Mouse (Mus musculus) macrophage (primary cell): Measurements from ENCODE around the gene Ehhadh. TPM values are rescaled to one million over a fixed set of nuclear protein-coding genes. Genes with fewer than 3 reads are reported as not detected.

Experiments
- H3K27ac ChIP-seq: fragments of 350-480 bp; formaldehyde crosslinking; 2 replicates; pipeline ENCODE4 v1.9.0; 2021
- H3K36me3 ChIP-seq: fragments of 350-480 bp; formaldehyde crosslinking; 2 replicates; pipeline ENCODE4 v1.9.0; 2021; ENCODE audit errors: inconsistent target
- H3K4me3 ChIP-seq: fragments of 350-480 bp; formaldehyde crosslinking; 2 replicates; pipeline ENCODE4 v1.9.0; 2021; ENCODE audit errors: inconsistent target
- H3K79me2 ChIP-seq: fragments of 350-480 bp; formaldehyde crosslinking; 2 replicates; pipeline ENCODE4 v1.9.0; 2021; ENCODE audit errors: inconsistent target
- WGBS: methylation state at CpG from one replicate; pipeline ENCODE4 v1.1.7; 2026; ENCODE audit warnings: inconsistent platforms; ENCODE audit not compliant: missing documents; 5-methylcytosine and 5-hydroxymethylcytosine counted together
- polyA plus RNA-seq: library from polyadenylated mRNA; stranded (reverse); fragments of 250-400 nt; gene quantifications from 3 replicates; pipeline ENCODE4 v1.2.4, GENCODE M21; 2018; ENCODE audit warnings: inconsistent platforms
- total RNA-seq, 78 experiments: library from RNA; depleted of rRNA; stranded (reverse); fragments of 250-400 nt; gene quantifications; 1 replicate in 9 of 78; 2 replicates in 24 of 78; 3 replicates in 43 of 78; 4 replicates in 2 of 78; pipeline ENCODE4 v1.2.4; 2018; ENCODE audit warnings: inconsistent platforms in 56 of 78

The Ehhadh gene
- total RNA-seq (2018; cell fraction: chromatin; rRNA removed): 1 to 10 TPM in 1 of 26 experiments, under 1 TPM in 15, not detected in 10; 0.29 to 1.4 (median 0.53) TPM
- 1 to 10 TPM in 2 of 26 experiments, under 1 TPM in 24; 0.24 to 1.1 (median 0.60) TPM for total RNA-seq (2018; cell fraction: cytosol; rRNA removed)
- 1 to 10 TPM in 1 of 26 experiments, under 1 TPM in 20, not detected in 5; 0.17 to 1.1 (median 0.50) TPM for total RNA-seq (2018; cell fraction: nucleus; rRNA removed)
- 0.49 to 1.1 TPM (median 0.95 TPM) in 3 replicates for polyA plus RNA-seq

DNA sequence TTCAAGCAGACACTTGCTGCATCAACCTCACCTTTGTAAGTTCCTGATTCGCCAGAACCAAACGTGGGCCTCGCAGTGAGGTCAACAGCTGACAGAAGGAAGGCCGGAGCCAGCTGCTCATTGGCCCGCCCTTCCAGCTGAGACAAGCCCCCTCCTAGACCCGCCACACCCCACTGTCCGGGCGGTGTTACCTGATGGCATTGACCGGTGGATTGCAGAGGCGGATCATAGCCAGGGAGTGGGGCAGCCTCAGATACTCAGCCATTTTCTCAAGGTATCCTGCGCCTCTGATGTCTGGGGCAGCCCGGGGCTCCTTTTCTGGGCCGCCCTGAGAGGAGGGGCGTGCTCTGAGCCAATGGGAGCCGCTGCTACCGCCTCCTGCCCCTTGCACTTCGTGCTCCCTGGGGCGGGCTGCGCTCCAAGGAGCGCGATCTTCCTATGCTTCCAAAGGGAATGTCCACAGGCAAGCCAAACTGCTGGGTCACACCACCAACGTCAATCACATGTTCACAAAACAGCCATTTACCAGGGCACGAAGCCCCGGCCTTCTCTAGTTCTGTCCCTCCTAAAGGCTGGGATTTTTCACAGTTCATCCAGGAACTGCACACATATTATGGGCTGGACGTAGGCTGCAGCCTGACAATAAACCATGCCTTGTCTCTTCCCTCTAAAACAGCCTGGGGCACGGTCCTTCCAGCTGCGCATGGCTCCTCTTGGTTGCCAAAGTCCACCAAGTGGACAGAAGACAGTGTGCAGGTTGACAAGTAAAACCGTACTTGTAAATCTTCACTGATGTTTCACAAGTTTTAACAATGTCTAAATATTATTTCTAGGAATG is at the start of gene Ehhadh:
Gene Ehhadh, minus strand, starts transcription at position 292 of the 838 bp plus-strand sequence.
- H3K36me3 ChIP-seq: no peaks in the 10 kb centered on the region
- 21% methylated on average over 28 of the region's 28 CpGs for WGBS

DNA sequence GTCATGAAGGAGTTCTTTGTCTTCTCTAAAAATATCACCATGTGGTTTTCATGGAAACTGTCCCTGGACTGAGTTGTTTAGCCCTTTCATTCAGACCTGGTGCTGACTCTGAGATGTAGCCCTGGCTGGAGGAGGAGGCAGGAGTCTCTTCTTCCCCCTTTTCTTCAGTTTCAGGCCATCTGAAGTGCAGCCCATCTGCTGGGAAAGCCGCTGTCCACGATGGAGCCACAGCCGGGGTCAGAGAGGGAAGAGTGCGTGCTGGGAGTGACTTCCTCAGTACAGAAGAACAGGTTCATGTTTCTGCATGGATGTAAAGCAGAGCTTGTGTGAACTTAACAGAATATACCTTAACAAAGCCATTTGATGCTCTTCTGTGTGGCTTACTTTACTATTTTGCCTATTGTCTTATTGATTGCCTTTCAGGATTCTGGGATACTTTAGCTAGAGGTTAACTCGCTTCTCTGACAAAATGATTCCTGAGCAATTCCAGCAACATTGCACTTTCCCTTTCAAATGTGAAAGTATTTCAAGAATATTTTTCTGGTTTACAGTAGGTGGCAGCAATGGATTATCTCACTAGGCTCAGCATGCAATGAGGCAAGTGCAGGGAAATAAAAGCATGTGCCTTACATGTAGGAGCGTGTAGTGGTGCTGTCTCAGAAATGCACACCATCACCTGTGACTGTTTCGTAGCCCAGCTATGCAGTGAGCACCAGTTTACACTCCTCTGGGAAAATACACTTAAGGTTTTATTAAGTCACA is 48.9 kb upstream of the Ehhadh start:
- Histone ChIP-seq H3K36me3 (no peaks in the 10 kb centered on the region), H3K79me2 (no peaks in the 10 kb centered on the region), H3K27ac (no peak overlapping the region), H3K4me3 (no peak overlapping the region)
- WGBS: 17% methylated on average over 7 of the region's 7 CpGs

More for the DNA sequence above, at the start of gene Ehhadh:
- Histone ChIP-seq H3K79me2 (no peaks in the 10 kb centered on the region), H3K4me3 (peak within 1 kb of the TSS; percentile 20), H3K27ac (no peak within 1 kb of the TSS)

DNA sequence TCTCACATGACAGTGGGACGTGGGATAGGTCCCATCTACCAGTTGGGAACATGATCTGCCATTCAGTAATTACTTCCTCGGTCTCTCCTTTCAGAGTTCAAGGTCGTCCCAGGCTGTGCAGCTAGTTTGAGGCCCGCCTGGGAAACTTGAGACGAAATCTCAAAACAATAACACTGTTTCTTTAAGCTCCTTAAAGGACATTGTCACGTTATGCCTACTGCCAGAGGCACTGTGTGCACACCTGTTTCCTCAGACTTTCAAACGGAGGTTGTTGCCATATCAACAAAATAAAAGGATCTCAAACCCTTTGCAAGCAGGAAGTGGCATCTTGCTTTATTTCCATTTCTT is 48.0 kb upstream of the Ehhadh start:
- Histone ChIP-seq H3K27ac (no peak overlapping the region), H3K79me2 (no peaks in the 10 kb centered on the region), H3K4me3 (no peak overlapping the region), H3K36me3 (no peaks in the 10 kb centered on the region)
- WGBS: 57% methylated on average over 7 of the region's 7 CpGs

DNA sequence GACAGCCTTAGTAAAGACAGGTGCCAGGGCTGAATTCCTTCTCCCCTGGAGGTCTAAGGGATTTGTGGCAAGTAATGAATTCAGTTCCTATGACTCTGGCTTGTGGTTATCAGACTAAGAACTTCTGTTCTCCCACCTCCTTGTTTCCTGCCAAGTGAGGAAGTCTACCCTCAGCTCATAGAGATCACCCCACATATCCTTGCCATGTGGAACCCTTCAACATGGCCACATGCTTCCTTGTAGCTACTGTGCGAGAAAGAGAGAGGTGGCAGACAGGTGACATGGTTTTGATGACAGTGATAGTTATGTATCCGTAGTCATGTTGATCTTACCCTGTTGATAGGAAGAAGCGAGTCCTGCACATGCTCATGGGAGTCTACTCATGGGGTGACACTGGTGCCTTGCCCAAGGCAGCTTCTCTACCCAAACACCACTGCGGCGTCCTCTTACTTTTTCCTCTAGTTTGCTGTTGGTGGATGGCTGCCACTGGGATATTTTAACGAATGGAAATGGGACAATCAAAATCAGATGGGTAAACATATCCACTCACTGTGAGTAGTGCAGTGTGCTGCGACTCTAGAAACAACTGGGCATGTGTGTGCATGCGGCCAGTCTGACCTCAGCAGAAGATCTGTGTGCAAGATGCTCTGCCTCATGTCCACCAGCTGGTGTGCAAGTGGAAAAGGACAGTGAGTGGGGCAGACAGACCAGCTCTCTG is 47.4 kb upstream of the Ehhadh start:
- H3K27ac ChIP-seq: no peak overlapping the region
- H3K36me3 ChIP-seq: no peaks in the 10 kb centered on the region
- H3K79me2 ChIP-seq: no peaks in the 10 kb centered on the region
- 79% methylated on average over 8 of the region's 8 CpGs for WGBS
- no peak overlapping the region for H3K4me3 ChIP-seq

DNA sequence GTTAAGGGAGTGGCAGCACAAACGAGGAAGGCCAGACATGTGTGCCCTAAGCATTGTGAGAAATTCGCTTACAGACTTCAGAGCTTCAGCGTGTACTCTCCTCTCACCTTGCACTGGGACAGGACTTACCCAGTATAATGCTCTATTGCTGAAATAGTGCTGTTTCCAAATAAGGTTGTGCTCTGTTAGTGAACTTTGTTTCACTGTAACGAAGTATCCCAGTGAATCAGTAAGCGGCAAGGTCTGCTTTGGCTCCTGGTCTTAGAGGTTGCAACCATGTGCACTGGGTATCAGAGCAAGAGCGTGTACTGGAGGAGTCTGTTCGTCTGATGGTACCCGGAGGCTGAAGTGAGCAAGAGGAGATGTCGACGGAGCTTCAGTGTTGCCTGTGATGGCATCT is 46.4 kb upstream of the Ehhadh start:
- 88% methylated on average over 10 of the region's 10 CpGs for WGBS
- Histone ChIP-seq H3K79me2 (no peaks in the 10 kb centered on the region), H3K27ac (no peak overlapping the region), H3K4me3 (no peak overlapping the region), H3K36me3 (no peaks in the 10 kb centered on the region)

DNA sequence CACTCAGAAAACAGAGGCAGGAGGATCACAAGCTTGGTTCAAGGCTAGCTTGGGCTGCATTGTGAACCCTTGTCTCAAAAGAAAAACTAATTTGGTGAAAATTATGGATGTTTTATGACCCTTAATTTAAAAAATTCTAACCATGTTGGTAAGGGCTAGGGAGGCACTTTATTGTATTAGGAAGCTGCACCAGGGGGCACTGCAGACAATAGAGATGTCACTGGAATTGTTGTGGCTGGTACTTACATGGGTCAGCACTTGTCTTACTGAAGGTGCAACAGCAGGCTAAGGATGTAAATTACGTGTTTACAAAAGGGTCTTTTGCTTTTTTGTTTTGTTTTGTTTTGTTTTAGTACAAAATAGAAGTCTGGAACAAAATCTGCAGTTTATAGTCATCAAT is 45.9 kb upstream of the Ehhadh start:
- Histone ChIP-seq H3K4me3 (no peak overlapping the region), H3K27ac (no peak overlapping the region), H3K36me3 (no peaks in the 10 kb centered on the region), H3K79me2 (no peaks in the 10 kb centered on the region)
- WGBS: 94% methylated on average over 1 of the region's 1 CpGs

DNA sequence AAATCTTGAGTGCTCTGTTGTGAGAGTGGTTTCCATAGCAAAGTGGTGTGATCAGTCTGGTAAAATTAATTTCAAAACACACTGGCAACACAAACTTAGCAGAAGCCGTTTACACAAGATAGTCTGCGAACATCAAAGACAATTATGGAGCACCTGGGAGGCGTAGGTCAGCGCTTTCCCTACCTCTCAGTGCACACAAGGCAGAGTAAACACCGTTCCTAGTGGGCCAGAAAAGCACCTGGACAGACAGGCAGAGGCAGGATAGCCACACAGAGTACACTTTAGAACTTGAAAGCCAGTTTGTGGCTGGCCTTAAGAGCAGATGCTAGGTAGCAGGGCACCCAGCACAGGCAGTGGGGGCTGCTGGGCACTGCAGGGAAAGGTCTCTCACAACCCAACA is 44.2 kb upstream of the Ehhadh start:
- WGBS: 92% methylated on average over 5 of the region's 5 CpGs
- H3K79me2 ChIP-seq: no peaks in the 10 kb centered on the region
- no peak overlapping the region for H3K4me3 ChIP-seq
- H3K27ac ChIP-seq: no peak overlapping the region
- no peaks in the 10 kb centered on the region for H3K36me3 ChIP-seq

DNA sequence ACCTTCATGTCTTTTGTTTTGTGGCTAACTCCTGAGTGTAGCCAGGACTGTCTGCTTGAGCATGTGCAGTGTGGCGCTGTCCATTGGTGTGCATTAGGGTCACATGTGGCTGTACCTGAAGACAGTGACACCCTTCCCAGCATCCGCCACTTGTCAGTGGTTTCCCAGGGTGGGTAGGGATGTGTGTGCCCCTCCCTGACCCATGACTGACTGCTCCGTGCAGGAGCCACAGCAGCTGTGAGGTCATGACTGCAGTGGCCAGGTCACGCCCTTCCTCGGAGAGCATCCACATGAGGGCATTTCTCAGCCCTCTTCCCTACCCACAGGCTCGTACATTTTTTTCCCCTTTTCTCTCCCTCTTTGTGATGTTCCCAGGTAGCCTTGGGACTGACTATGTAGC is 43.2 kb upstream of the Ehhadh start:
- 88% methylated on average over 6 of the region's 6 CpGs for WGBS
- no peak overlapping the region for H3K27ac ChIP-seq
- H3K36me3 ChIP-seq: no peaks in the 10 kb centered on the region
- H3K4me3 ChIP-seq: no peak overlapping the region
- no peaks in the 10 kb centered on the region for H3K79me2 ChIP-seq

DNA sequence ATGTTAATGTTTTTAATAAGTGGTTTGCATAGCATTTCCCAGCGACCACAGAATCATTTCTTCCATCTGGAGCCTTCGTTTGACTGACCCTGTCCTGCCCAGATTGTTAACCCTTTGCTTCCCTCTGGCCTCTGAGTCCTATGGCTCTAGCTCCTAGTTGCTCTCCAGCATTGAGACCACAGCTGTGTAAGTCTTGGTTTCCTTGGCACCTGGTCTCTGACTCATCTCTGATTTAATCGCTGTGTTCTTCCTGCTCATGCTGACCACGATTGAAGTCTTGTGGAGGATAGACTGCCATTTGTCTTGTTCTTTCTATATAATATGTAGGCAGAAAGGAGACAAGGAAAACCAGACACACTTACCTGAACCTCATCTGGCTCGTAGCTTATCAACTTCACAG is 42.1 kb upstream of the Ehhadh start:
- no peak overlapping the region for H3K4me3 ChIP-seq
- WGBS: 15% methylated on average over 5 of the region's 5 CpGs
- H3K79me2 ChIP-seq: no peaks in the 10 kb centered on the region
- no peak overlapping the region for H3K27ac ChIP-seq
- no peaks in the 10 kb centered on the region for H3K36me3 ChIP-seq

DNA sequence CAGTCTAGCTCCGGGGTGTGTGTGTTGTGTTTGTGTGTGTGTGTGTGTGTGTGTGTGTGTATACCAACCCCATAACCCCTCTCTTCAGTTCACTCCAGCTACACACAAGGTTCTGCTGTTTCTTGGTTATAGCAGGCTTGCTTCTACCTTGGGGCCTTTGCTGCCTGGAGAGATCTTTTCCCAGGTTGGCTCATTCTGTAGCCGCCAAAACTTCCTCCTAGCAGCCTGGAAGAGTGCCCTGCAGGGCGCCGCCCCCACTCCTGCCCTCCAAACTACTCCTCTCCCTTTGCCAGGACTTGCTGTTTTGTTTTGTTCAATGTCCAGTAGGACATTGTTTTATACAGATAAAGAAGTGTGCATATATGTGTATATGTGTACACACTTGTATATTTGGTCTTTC is 40.0 kb upstream of the Ehhadh start:
- no peak overlapping the region for H3K27ac ChIP-seq
- no peaks in the 10 kb centered on the region for H3K36me3 ChIP-seq
- 21% methylated on average over 4 of the region's 4 CpGs for WGBS
- H3K79me2 ChIP-seq: no peaks in the 10 kb centered on the region
- no peak overlapping the region for H3K4me3 ChIP-seq

DNA sequence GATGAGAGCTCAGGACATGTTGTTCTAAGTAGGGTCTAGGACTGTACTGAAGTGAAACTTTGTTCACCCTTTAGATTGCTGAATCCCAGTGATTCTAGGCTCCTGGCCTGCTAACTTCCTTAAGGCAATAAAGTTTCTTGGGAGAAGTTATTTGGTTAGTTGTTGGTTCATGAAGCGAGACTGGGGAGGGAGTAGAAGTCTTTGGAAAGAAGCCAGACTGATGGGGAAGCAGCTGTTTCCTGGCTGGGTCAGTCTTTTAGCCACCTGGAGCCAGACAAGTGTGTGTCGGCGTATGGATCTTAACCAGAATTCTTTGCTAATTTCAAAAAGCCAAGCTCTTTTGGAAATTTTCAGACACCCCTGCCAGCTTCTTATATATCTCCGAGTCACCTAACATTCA is 39.5 kb upstream of the Ehhadh start:
- H3K79me2 ChIP-seq: no peaks in the 10 kb centered on the region
- no peak overlapping the region for H3K4me3 ChIP-seq
- H3K27ac ChIP-seq: no peak overlapping the region
- WGBS: 19% methylated on average over 4 of the region's 4 CpGs
- no peaks in the 10 kb centered on the region for H3K36me3 ChIP-seq

DNA sequence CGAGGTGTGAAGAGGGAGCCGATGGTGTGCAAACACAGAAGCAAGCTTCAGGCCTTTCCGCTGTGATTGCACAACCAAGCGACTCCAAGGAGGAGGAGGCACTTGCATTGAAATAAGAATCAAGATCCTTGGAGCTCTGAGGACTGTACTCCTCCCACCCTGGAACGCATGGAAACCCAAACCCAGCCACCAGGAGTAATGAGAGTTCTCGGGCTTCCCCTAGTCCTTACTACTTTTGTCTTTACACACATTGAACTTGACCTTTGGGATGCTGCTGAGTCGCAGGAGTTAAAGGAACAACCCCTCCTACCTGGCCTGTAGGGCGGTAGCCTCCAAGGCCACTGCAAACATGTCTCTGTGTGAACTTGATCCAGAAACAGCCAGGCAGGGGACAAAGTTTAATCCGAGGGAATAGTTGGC is 38.0 kb upstream of the Ehhadh start:
- no peaks in the 10 kb centered on the region for H3K79me2 ChIP-seq
- H3K4me3 ChIP-seq: no peak overlapping the region
- H3K27ac ChIP-seq: no peak overlapping the region
- WGBS: 85% methylated on average over 9 of the region's 9 CpGs
- H3K36me3 ChIP-seq: no peaks in the 10 kb centered on the region

DNA sequence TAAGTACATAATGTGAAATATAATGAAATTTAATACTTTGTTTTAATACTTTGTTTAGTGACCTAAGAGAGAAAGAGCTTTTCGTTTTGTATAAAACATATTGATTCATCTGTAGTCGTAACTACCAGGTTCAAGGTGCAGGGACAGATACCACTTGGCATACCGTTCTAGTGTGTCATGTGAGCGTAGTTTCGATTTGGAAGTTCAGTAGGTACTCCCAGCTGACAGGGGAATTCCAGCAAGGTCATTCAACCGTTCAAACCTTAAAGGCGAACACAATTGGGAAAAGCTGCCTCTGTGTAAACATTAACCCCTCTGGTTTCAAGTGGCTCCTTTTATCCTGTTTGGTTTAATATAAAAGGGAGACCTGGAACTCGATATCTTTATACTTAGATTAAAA is 31.0 kb upstream of the Ehhadh start:
- WGBS: 63% methylated on average over 8 of the region's 8 CpGs
- H3K27ac ChIP-seq: no peak overlapping the region
- no peaks in the 10 kb centered on the region for H3K36me3 ChIP-seq
- no peaks in the 10 kb centered on the region for H3K79me2 ChIP-seq
- H3K4me3 ChIP-seq: no peak overlapping the region

DNA sequence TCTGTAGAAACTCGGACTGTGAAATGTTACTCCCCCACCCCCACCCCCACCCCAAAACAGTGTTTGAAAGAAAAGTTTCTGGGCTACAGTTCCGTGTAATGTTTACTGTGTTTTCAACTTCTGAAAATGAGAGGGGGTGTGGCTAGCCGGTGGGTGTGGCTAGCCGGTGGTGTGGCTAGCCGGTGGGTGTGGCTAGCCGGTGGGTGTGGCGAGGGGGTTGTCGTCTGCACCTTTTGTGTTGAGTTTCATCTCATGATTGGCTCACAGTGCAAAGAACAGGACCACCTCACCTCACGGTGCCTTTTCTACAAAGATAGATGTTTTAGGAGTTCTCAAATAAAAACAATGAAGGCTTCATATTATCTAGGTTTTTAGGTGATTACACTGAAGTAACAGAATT is 30.5 kb upstream of the Ehhadh start:
- no peak overlapping the region for H3K27ac ChIP-seq
- 43% methylated on average over 9 of the region's 9 CpGs for WGBS
- no peaks in the 10 kb centered on the region for H3K36me3 ChIP-seq
- no peak overlapping the region for H3K4me3 ChIP-seq
- H3K79me2 ChIP-seq: no peaks in the 10 kb centered on the region
